Mouse (Mus musculus) cerebellum, adult 2 months (tissue): ENCODE data around the gene Ly6g5b. TPM values are rescaled to one million over a fixed set of nuclear protein-coding genes. Genes with fewer than 3 reads are reported as not detected.

Source experiments
- DNase-seq, 2 experiments: peaks; one replicate each; pipeline ENCODE4 v3.0.0; 2021
- H3K27ac ChIP-seq: fragments of 200-500 bp; 2 replicates; pipeline ENCODE4 v1.5.1; 2012; ENCODE audit warnings: low read length, control low read depth, inconsistent platforms; ENCODE audit not compliant: insufficient read depth
- H3K27me3 ChIP-seq: fragments of 200-500 bp; 2 replicates; pipeline ENCODE4 v1.6.1; 2012; ENCODE audit warnings: inconsistent platforms, mild to moderate bottlenecking, low read length, moderate library complexity; ENCODE audit not compliant: control insufficient read depth, insufficient read depth
- H3K4me1 ChIP-seq: fragments of 200-500 bp; 2 replicates; pipeline ENCODE4 v1.6.1; 2011; ENCODE audit warnings: low read length; ENCODE audit not compliant: control insufficient read depth, insufficient read depth
- H3K4me3 ChIP-seq: fragments of 200-500 bp; replicated peaks from 2 replicates; pipeline ENCODE3; 2011; ENCODE audit warnings: mild to moderate bottlenecking, low read depth, low read length, control low read depth; ENCODE audit not compliant: insufficient read depth
- CTCF ChIP-seq: fragments of 200-500 bp; IDR thresholded peaks from 2 replicates; pipeline ENCODE4 v1.5.1; 2011; ENCODE audit warnings: low read depth, mild to moderate bottlenecking, control low read depth, low read length, moderate library complexity, borderline replicate concordance; ENCODE audit not compliant: insufficient read depth
- POLR2A ChIP-seq: fragments of 200-500 bp; IDR thresholded peaks from 2 replicates; pipeline ENCODE4 v1.6.1; 2011; ENCODE audit warnings: low read length, control low read depth, borderline replicate concordance; ENCODE audit not compliant: insufficient read depth
- WGBS: fragments of 180-500 bp; shearing (Covaris S2); methylation state at CpG from one replicate; pipeline ENCODE4 v1.1.7; 2018; 5-methylcytosine and 5-hydroxymethylcytosine counted together
- polyA plus RNA-seq: library from polyadenylated mRNA; depleted of rRNA; stranded (reverse); fragments of >200 nt; gene quantifications from 2 replicates; pipeline ENCODE4 v1.2.3, GENCODE M21; 2012

Gene Ly6g5b
- polyA plus RNA-seq, 1 experiment: 3.4 TPM

DNA sequence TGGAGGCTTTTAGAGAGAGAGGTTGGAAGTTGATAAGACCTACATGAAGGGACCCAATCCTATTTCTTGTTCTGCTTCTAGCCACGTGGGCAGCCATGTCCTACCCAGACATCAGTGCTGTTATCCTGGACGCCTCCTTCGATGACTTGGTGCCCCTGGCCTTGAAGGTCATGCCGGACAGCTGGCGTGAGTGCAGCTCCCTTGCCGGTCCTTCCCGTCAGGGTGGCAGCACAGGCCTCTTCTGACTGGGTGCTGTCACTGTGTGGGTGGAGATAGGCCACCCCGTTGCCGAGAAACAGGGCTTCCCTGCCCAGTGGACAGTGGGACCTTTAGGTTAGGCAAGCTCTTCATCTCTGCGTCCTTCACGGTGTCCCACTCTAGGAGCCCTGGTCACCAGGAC lies 14.1 kb downstream of the Ly6g5b start:
- no peak overlapping the region for H3K4me3 ChIP-seq
- peaks cover 80% of the 10 kb centered on the region for H3K4me1 ChIP-seq
- no peak for TF ChIP-seq CTCF
- TF ChIP-seq POLR2A: no peak
- peak overlapping the region; percentile 29 for H3K27ac ChIP-seq
- WGBS: 30% methylated on average over 11 of the region's 11 CpGs
- no peak for DNase-seq
- H3K27me3 ChIP-seq: no peaks in the 10 kb centered on the region

DNA sequence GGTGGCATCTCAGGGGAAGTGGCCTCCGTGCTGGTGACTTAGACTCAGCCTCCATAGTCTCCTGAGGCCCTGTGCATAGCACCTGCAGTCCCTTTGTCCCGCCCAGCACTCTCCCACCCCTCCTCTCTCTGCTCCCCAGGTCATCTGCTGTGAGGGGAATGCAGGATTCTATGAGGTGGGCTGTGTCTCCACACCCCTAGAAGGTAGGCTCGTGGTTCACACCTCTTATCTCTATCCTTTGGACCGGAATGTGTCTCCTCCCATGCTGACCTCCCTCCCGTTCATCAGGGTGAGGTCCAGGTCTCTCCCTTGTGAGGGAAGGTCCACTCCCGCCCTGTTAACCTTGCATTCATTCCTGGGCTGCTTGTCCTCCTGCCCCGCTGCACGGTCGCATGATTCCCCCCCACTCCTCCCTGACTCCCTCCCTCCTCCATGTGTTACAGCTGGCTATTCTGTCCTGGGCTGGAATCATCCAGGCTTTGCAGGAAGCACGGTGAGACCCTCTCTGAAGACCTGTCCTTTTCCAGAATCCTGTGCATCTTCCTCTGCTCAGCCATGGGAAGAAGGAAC lies 14.9 kb downstream of the Ly6g5b start:
- peaks cover 78% of the 10 kb centered on the region for H3K4me1 ChIP-seq
- no peak overlapping the region for H3K4me3 ChIP-seq
- TF ChIP-seq POLR2A: no peak
- H3K27ac ChIP-seq: no peak overlapping the region
- no peak for DNase-seq
- 46% methylated on average over 10 of the region's 10 CpGs for WGBS
- H3K27me3 ChIP-seq: no peaks in the 10 kb centered on the region

DNA sequence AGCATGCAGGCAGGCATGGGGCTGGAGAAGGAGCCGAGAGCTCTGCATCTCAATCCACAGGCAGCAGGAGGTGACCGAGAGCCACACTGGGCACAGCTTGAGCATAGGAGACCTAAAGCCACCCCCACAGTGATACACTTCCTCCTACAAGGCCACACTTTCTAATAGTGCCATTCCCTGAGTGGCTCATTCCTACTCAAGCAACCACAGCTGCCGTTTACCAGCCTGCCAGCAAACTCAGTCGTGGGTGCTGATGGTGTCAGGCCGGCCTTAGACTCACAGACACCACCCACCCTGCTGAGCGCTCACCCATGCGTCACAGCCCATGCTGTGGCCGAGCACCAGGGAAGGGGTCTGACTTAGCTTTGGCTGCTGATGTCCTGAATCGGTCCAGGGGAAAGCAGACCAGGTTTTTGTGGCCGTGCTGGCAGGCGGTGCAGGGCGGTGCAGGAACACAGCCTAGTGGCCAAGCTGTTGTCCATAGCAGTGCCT lies 18.0 kb downstream of the Ly6g5b start:
- H3K4me1 ChIP-seq: peaks cover 76% of the 10 kb centered on the region
- 13% methylated on average over 12 of the region's 12 CpGs for WGBS
- peak; percentile 72 to 78 for DNase-seq

DNA sequence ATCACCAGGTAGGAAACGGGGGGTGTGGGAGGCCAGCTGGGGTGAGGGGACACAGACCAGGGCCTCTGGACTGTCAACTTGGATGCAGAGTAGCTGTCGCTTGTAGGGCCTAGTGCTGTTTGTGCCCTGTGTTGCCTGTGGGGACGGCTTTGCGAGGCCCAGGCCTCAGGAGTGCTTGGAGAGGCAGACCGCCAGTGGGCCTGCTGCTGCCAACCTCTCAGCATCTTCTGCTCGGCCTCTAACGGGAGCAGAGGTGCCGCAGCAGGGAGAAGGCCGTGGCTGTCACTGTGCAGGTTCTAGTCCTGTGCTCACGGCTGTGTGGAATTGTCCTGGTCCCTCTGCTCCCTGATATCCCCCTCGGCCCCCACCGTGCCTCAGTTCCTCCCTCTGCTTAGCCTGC lies 18.6 kb downstream of the Ly6g5b start:
- 20% methylated on average over 12 of the region's 12 CpGs for WGBS
- no peaks in the 10 kb centered on the region for H3K27me3 ChIP-seq
- H3K27ac ChIP-seq: peak overlapping the region; percentile 86

More for the DNA sequence above, 18.0 kb downstream of the Ly6g5b start:
- 0 out of 2 replicates have a peak, but pooled peaks have one; percentile 41 for TF ChIP-seq CTCF
- no peak for TF ChIP-seq POLR2A
- no peak overlapping the region for H3K4me3 ChIP-seq
- H3K27me3 ChIP-seq: no peaks in the 10 kb centered on the region
- H3K27ac ChIP-seq: peak overlapping the region; percentile 86

DNA sequence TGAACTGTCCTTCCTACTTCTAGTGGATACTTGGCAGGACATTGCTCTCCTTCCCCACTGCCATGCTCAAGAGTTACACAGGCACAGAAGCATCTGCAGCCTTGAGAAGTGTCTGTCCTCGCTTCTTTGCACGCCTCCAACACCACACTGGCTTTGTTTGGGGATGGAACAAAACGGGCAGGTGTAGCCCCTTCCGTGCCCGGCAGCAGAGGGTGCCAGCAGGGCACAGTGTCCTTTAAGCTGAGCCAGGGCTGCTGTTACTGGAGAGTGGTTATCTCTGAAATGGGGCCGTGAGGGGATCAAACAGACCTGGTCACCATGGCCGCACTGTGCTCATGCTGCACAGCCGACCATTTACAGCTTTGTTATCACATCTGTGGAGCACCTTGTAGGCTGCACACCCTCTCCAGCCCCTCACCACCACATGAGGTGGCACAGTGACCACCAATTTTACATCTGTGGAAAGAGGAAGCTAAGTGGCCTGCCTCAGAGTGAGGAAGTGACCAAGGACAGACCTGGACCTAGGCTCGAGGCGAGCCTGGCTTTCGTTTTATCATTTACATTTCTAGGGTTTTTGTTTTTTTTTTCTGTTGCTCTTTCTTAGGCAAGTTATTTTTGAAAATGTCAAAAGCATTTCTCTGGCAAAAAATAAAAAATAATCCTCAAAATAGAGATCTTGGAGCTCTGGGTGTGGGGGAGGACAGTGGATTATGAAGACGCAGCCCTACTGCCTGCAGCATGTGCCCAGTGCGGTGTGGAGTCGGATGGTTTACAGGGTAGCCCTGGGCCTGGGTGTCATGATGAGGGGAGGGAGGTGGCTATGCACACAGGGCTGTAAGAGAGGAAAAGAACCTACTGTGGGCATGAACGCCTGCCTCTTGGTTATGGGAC lies 20.5 kb downstream of the Ly6g5b start:
- Histone ChIP-seq H3K27me3 (no peaks in the 10 kb centered on the region), H3K4me3 (no peak overlapping the region), H3K27ac (0 out of 2 replicates have a peak overlapping the region, but pooled peaks have one; percentile 15), H3K4me1 (peaks cover 66% of the 10 kb centered on the region)
- TF ChIP-seq POLR2A (no peak), CTCF (no peak)
- WGBS: 53% methylated on average over 15 of the region's 15 CpGs
- DNase-seq: peak in 1 of 2 experiments; percentile 53

More for the DNA sequence above, 18.6 kb downstream of the Ly6g5b start:
- TF ChIP-seq POLR2A: no peak
- no peak for TF ChIP-seq CTCF
- peak; percentile 59 to 67 for DNase-seq
- Histone ChIP-seq H3K4me3 (no peak overlapping the region), H3K4me1 (peaks cover 76% of the 10 kb centered on the region)

DNA sequence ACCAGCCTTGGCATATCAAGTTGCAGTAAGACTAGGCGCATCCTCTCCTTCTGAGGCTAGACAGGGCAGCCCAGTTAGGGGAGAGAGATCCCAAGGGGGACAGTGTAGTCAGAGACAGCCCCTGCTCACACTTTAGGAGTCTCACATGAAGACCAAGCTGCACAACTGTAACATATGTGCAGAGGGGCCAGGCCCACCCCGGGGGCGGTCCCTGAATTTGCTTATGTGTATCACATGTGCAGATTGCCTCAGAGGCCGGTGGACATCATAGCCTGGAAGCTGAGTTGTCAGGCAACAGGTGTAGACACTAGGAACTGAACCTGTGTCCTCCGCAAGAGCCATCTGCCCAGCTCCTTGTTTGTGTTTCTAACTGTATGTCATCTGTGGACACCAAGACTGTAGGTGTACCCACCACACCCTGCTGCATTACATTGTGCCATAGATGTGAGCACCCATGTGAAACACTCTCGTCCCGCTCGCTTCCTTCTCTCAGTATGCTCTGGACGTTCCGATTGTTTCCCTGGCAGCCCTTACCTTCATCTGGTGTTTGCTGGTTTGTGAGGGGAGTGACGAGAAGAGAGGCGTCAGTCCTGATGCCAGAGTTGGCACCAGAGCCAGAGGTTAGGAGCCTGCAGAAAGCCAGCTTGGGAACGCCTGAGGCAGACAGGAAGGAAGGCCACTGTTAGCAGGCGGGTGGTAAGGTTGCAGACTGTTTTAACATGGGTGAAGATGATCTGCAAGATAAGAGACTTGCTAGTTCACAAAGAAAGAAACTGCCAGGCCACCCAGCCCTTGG lies 22.6 kb downstream of the Ly6g5b start:
- no peak overlapping the region for H3K4me3 ChIP-seq
- peak in 1 of 2 experiments; percentile 50 for DNase-seq
- H3K27ac ChIP-seq: no peak overlapping the region
- no peaks in the 10 kb centered on the region for H3K27me3 ChIP-seq
- H3K4me1 ChIP-seq: peaks cover 47% of the 10 kb centered on the region
- TF ChIP-seq POLR2A (no peak), CTCF (no peak)
- 24% methylated on average over 14 of the region's 14 CpGs for WGBS

DNA sequence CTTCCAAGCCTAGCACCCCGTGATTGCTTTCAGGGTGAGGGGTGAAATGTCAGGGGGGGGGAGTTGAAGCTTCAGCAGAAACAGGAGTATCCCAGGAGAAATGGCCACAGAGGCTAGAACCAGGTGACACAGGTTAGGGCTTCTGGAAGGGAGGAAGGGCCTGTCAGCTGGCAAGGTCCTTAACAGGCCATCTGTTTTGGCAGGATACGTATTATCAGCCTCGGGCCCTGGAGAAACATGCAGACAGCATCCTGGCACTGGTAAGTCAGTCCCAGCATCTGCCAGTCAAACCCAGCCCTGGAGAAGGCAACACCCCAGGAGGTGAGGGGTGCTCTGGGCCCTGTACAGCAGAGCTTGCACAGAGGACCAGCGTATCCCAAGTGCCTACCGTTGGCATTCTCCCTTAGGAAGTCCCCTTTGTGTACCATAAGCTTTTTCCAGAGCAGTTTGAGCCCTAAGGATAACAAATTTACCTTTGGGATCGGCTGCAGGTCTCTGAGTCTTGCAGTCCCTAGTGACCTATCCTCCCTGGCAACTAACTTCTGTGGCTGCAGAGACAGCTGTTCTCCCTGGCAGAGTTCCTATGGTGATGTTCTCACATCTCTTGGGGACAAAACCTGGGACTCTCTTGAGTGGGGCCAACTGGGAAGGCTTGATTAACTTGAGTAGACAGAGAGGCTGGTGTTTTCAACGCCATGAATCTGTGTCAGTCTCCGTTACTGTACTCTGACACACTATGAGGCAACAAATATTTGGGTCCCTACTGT lies 24.9 kb downstream of the Ly6g5b start:
- peak; percentile 88 to 96 for DNase-seq
- peak overlapping the region; percentile 100 for H3K27ac ChIP-seq
- H3K4me3 ChIP-seq: peak overlapping the region; percentile 80
- H3K27me3 ChIP-seq: no peaks in the 10 kb centered on the region
- WGBS: 2% methylated on average over 8 of the region's 8 CpGs
- peaks cover 28% of the 10 kb centered on the region for H3K4me1 ChIP-seq
- TF ChIP-seq POLR2A: peak; percentile 55; the same call in 1 of the 2 replicates
- TF ChIP-seq CTCF: no peak
